Mouse (Mus musculus): ENCODE results near the gene Elavl1. TPM values are rescaled to one million over a fixed set of nuclear protein-coding genes. Genes with fewer than 3 reads are reported as not detected.
"Not testable (repeated sequence)": the region's sequence is repeated elsewhere in the genome, so short reads cannot be mapped to it uniquely, and the experiment has no call there.

The Elavl1 gene
- polyA plus RNA-seq, 1 experiment from 2014 or later = 319 TPM

GRCm38 (mm10) chr8:4259125-4259804, 65.9 kb downstream of the Elavl1 start, which contains the start of gene Ctxn1:
TSS of gene Ctxn1 (minus strand) at chr8:4259274.
- Histone ChIP-seq H3K9me3 (ENCODE audit: low read depth, low read length) (no peaks in the 10 kb centered on the region), H3K27ac (ENCODE audit: low read depth) (peak within 1 kb of the TSS; percentile 83), H3K36me3 (ENCODE audit: insufficient read depth) (peaks cover 78% of the 10 kb centered on the region), H3K27me3 (ENCODE audit: insufficient read depth, low read length) (no peaks in the 10 kb centered on the region), H3K9ac (peak within 1 kb of the TSS; percentile 85), H3K4me1 (ENCODE audit: insufficient read depth) (no peaks in the 10 kb centered on the region), H3K4me2 (peak within 1 kb of the TSS; percentile 77), H3K4me3 (ENCODE audit: low read depth, low read length) (peak within 1 kb of the TSS; percentile 82)
- peak; percentile 90 for ATAC-seq (ENCODE audit: insufficient read depth)
- WGBS = 7% methylated on average over 29 of the region's 33 CpGs
- TF ChIP-seq CTCF (IDR thresholded peaks at IDR 0.05; ENCODE audit: low read depth) = no peak
- DNase-seq = peak; percentile 95

- peak overlapping the region; percentile 82 for H3K4me3 ChIP-seq (ENCODE audit: low read depth, low read length)
- no peak for DNase-seq
- peak overlapping the region; percentile 83 for H3K27ac ChIP-seq (ENCODE audit: low read depth)
- H3K4me2 ChIP-seq = peak overlapping the region; percentile 77
- H3K36me3 ChIP-seq (ENCODE audit: insufficient read depth) = peaks cover 72% of the 10 kb centered on the region
- no peaks in the 10 kb centered on the region for H3K27me3 ChIP-seq (ENCODE audit: insufficient read depth, low read length)
- peak overlapping the region; percentile 85 for H3K9ac ChIP-seq
- no peaks in the 10 kb centered on the region for H3K9me3 ChIP-seq (ENCODE audit: low read depth, low read length)
- peak; percentile 77 for ATAC-seq (ENCODE audit: insufficient read depth)
- WGBS = under 1% methylated on average over 32 of the region's 32 CpGs
- H3K4me1 ChIP-seq (ENCODE audit: insufficient read depth) = no peaks in the 10 kb centered on the region
- TF ChIP-seq CTCF (IDR thresholded peaks at IDR 0.05; ENCODE audit: low read depth) = no peak
Measured at GRCm38 (mm10) chr8:4258678-4259077, 66.5 kb downstream of the Elavl1 start.

GRCm38 (mm10) chr8:4258233-4258632, 67.0 kb downstream of the Elavl1 start:
- no peaks in the 10 kb centered on the region for H3K4me1 ChIP-seq (ENCODE audit: insufficient read depth)
- peak; percentile 98 for TF ChIP-seq CTCF (IDR thresholded peaks at IDR 0.05; ENCODE audit: low read depth)
- peak overlapping the region; percentile 83; the same call in 1 of the 2 replicates for H3K27ac ChIP-seq (ENCODE audit: low read depth)
- H3K4me3 ChIP-seq (ENCODE audit: low read depth, low read length) = peak overlapping the region; percentile 82
- DNase-seq = peak; percentile 90
- H3K4me2 ChIP-seq = peak overlapping the region; percentile 77
- H3K27me3 ChIP-seq (ENCODE audit: insufficient read depth, low read length) = no peaks in the 10 kb centered on the region
- H3K36me3 ChIP-seq (ENCODE audit: insufficient read depth) = peaks cover 67% of the 10 kb centered on the region
- ATAC-seq (ENCODE audit: insufficient read depth) = peak; percentile 59
- WGBS = 2% methylated on average over 35 of the region's 35 CpGs
- H3K9ac ChIP-seq = peak overlapping the region; percentile 85
- H3K9me3 ChIP-seq (ENCODE audit: low read depth, low read length) = no peaks in the 10 kb centered on the region

DNA sequence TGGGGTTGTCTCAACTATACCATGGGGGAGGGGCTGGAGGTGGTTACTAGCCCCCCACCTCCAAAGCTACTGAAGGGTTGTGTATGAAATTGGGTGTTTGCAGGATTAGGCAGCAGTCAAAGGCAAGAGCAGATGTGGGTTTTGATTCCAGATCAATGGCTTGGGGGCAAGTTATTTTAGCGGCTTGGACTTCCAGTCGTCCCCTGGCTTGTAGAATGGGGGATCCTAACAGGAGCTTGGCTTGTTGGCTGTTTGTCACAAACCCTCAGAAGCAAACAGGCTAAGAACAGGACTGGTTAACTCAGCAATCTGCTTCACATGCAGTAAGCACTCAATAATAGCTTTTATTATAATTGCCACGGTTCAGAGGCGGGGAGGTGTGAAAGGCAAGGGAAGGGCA, 67.9 kb downstream of the Elavl1 start:
- no peak for ATAC-seq (ENCODE audit: insufficient read depth)
- no peak for DNase-seq
- H3K4me2 ChIP-seq = peak overlapping the region; percentile 77
- H3K9ac ChIP-seq = no peak overlapping the region; the same call in 1 of the 2 replicates
- H3K9me3 ChIP-seq (ENCODE audit: low read depth, low read length) = no peaks in the 10 kb centered on the region
- H3K4me3 ChIP-seq (ENCODE audit: low read depth, low read length) = no peak overlapping the region
- H3K36me3 ChIP-seq (ENCODE audit: insufficient read depth) = peaks cover 59% of the 10 kb centered on the region
- no peak for TF ChIP-seq CTCF (IDR thresholded peaks at IDR 0.05; ENCODE audit: low read depth)
- 78% methylated on average over 4 of the region's 4 CpGs for WGBS
- H3K4me1 ChIP-seq (ENCODE audit: insufficient read depth) = 0 out of 2 replicates have a peak, but pooled peaks cover 3% of the 10 kb centered on the region
- no peak overlapping the region; the same call in 1 of the 2 replicates for H3K27ac ChIP-seq (ENCODE audit: low read depth)
- no peaks in the 10 kb centered on the region for H3K27me3 ChIP-seq (ENCODE audit: insufficient read depth, low read length)

DNA sequence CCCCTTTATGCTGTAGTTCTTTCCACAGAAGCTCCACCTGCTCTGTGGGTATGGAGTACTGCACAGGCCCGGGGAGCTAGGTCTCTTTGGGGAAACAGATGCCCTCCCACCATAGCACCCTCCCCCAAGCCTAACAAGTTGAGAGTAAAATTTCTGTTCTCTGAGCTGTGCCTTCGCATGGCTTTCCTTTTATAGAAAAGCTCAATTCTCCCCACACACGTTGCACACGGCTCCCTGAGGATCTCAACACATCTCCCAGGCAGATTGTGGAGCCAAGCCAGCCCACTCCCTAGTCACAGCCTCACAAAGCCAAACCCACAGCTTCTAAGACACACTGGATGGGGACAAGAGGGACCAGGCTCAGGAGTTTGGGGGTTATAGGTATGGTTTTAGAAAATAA, 68.3 kb downstream of the Elavl1 start:
- no peaks in the 10 kb centered on the region for H3K9me3 ChIP-seq (ENCODE audit: low read depth, low read length)
- H3K9ac ChIP-seq = no peak overlapping the region; the same call in 1 of the 2 replicates
- H3K27me3 ChIP-seq (ENCODE audit: insufficient read depth, low read length) = no peaks in the 10 kb centered on the region
- H3K27ac ChIP-seq (ENCODE audit: low read depth) = no peak overlapping the region
- 48% methylated on average over 4 of the region's 4 CpGs for WGBS
- no peak for ATAC-seq (ENCODE audit: insufficient read depth)
- peak; percentile 28 for DNase-seq
- H3K4me2 ChIP-seq = peak overlapping the region; percentile 77
- H3K36me3 ChIP-seq (ENCODE audit: insufficient read depth) = peaks cover 54% of the 10 kb centered on the region
- no peak overlapping the region for H3K4me3 ChIP-seq (ENCODE audit: low read depth, low read length)
- H3K4me1 ChIP-seq (ENCODE audit: insufficient read depth) = 0 out of 2 replicates have a peak, but pooled peaks cover 3% of the 10 kb centered on the region
- no peak for TF ChIP-seq CTCF (IDR thresholded peaks at IDR 0.05; ENCODE audit: low read depth)

DNA sequence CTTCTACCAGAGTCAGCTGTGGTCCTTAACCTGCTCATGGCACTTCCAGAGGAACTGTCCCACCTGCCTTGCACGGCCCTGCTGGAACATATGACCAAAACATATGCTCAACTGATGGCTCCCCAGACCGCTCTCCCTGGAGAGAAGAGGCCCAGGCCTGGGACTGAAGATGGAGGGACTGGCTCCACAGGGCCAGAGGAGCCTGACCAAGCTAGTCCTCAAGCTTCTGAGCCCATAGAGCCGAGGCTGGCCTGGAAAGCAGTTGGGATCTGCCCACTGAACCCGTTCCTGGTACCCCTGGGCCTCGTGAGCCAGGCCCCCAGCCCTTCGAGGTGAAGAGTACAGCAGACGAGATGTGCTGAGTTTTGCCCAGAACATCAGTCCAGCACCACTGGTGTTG, 69.7 kb downstream of the Elavl1 start:
- not testable (repeated sequence) for H3K4me1 ChIP-seq (ENCODE audit: insufficient read depth); H3K9ac ChIP-seq; ATAC-seq (ENCODE audit: insufficient read depth); H3K4me3 ChIP-seq (ENCODE audit: low read depth, low read length); DNase-seq; H3K27ac ChIP-seq (ENCODE audit: low read depth); H3K9me3 ChIP-seq (ENCODE audit: low read depth, low read length); H3K4me2 ChIP-seq; H3K27me3 ChIP-seq (ENCODE audit: insufficient read depth, low read length)
- WGBS = 80% methylated on average over 7 of the region's 7 CpGs
- peaks cover 41% of the 10 kb centered on the region for H3K36me3 ChIP-seq (ENCODE audit: insufficient read depth)

- WGBS = 57% methylated on average over 6 of the region's 6 CpGs
Measured at GRCm38 (mm10) chr8:4254001-4254400, 71.2 kb downstream of the Elavl1 start.

More at GRCm38 (mm10) chr8:4254001-4254400, 71.2 kb downstream of the Elavl1 start:
- Histone ChIP-seq H3K4me2 (peak overlapping the region; percentile 81), H3K27me3 (ENCODE audit: insufficient read depth, low read length) (no peaks in the 10 kb centered on the region), H3K27ac (ENCODE audit: low read depth) (no peak overlapping the region), H3K4me3 (ENCODE audit: low read depth, low read length) (peak overlapping the region; percentile 73), H3K4me1 (ENCODE audit: insufficient read depth) (0 out of 2 replicates have a peak, but pooled peaks cover 3% of the 10 kb centered on the region), H3K9ac (peak overlapping the region; percentile 67), H3K9me3 (ENCODE audit: low read depth, low read length) (no peaks in the 10 kb centered on the region), H3K36me3 (ENCODE audit: insufficient read depth) (peaks cover 35% of the 10 kb centered on the region)
- ATAC-seq (ENCODE audit: insufficient read depth) (no peak), DNase-seq (peak; percentile 75)
- TF ChIP-seq CTCF (IDR thresholded peaks at IDR 0.05; ENCODE audit: low read depth) = peak; percentile 58
